ENCODE assay signal across 9 mouse cellular contexts in the genomic region with DNA sequence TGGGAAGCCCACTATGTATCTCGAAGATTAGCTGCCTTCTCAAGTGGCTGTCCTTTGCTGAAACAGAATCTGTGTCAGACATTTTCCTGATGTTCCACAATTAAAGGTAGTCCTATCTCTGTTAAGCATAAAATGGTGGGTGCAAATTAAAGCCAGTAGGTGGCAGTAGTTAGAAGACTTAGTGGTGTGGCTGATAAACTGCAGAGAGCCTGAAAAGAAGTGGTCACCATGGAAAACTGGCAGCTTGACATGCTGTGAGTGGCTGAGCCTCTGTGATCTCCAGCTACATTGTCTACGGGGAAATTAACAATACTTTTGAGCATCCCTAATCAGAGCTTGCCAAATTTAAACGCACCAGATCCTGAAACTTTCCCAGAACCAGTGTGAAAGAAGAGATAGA. TPM values are rescaled to one million over a fixed set of nuclear protein-coding genes. Genes with fewer than 3 reads are reported as not detected.
DNase-seq lines count a peak whose midpoint lies in the region; ATAC-seq and TF ChIP-seq lines count a peak whose summit lies in the region.
"Not testable (repeated sequence)": the region's sequence is repeated elsewhere in the genome, so short reads cannot be mapped to it uniquely, and the experiment has no call there.
"Had no signal": no experiment of that assay in that cellular context is flagged by ENCODE, and none has a peak within 500 bp of the region (broad histone marks: within the 10 kb centered on the region; RNA-seq: fewer than 3 reads in every experiment).

No protein-coding gene starts in this region.

- DNase-seq in Patski (ENCODE audit: low read depth, low spot score); hindbrain, embryonic 14.5 days (ENCODE audit: low spot score); lung, embryonic 14.5 days: not testable (repeated sequence)

- not testable (repeated sequence) for H3K9ac ChIP-seq in forebrain, embryonic 13.5 days; hindbrain, embryonic 14.5 days; lung, embryonic 14.5 days; midbrain, embryonic 15.5 days; neural tube, embryonic 14.5 days (replicated peaks; ENCODE audit: low read depth, low read length)

- TF ChIP-seq CTCF in Patski (IDR thresholded peaks at IDR 0.05); lung, embryonic 14.5 days (IDR thresholded peaks at IDR 0.05; ENCODE audit: low read depth): not testable (repeated sequence)

- not testable (repeated sequence) for H3K36me3 ChIP-seq in forebrain, embryonic 13.5 days (ENCODE audit: poor library complexity, severe bottlenecking); hindbrain, embryonic 14.5 days (replicated peaks; ENCODE audit: control insufficient read depth, insufficient read depth); lung, embryonic 14.5 days (ENCODE audit: insufficient read depth); midbrain, embryonic 15.5 days (replicated peaks); neural tube, embryonic 14.5 days (ENCODE audit: control insufficient read depth, insufficient read depth, low read length)

- not testable (repeated sequence) for H3K9me3 ChIP-seq in forebrain, embryonic 13.5 days (replicated peaks); hindbrain, embryonic 14.5 days (ENCODE audit: control insufficient read depth, low read length); lung, embryonic 14.5 days (ENCODE audit: low read depth, low read length); midbrain, embryonic 15.5 days; neural tube, embryonic 14.5 days (ENCODE audit: control insufficient read depth, low read length)

- not testable (repeated sequence) for H3K27me3 ChIP-seq in Patski; forebrain, embryonic 13.5 days; hindbrain, embryonic 14.5 days (ENCODE audit: control insufficient read depth, insufficient read depth, low read length); lung, embryonic 14.5 days (ENCODE audit: insufficient read depth, low read length); midbrain, embryonic 15.5 days (replicated peaks); neural tube, embryonic 14.5 days (ENCODE audit: control insufficient read depth, insufficient read depth, low read length)

- H3K4me1 ChIP-seq in forebrain, embryonic 13.5 days; hindbrain, embryonic 14.5 days (replicated peaks; ENCODE audit: control insufficient read depth, insufficient read depth, low read length); lung, embryonic 14.5 days (ENCODE audit: insufficient read depth); midbrain, embryonic 15.5 days; neural tube, embryonic 14.5 days (ENCODE audit: control insufficient read depth, insufficient read depth, low read length): not testable (repeated sequence)

- not testable (repeated sequence) for H3K27ac ChIP-seq in forebrain, embryonic 13.5 days; hindbrain, embryonic 14.5 days; lung, embryonic 14.5 days (ENCODE audit: low read depth); midbrain, embryonic 15.5 days; neural tube, embryonic 14.5 days (ENCODE audit: low read depth, low read length)

- CTCF ChIA-PET in Patski (lab: Charles Lee): not testable (repeated sequence)

- WGBS in forebrain, embryonic 13.5 days: no CpG with 5 or more reads among the region's 3 CpGs
- no CpG with 5 or more reads among the region's 3 CpGs for WGBS in hindbrain, embryonic 14.5 days
- no CpG with 5 or more reads among the region's 3 CpGs for WGBS in lung, embryonic 14.5 days
- WGBS in midbrain, embryonic 15.5 days: no CpG with 5 or more reads among the region's 3 CpGs
- WGBS in neural tube, embryonic 14.5 days: no CpG with 5 or more reads among the region's 3 CpGs

- not testable (repeated sequence) for H3K4me3 ChIP-seq in forebrain, embryonic 13.5 days; hindbrain, embryonic 14.5 days (replicated peaks; ENCODE audit: low read length); lung, embryonic 14.5 days (ENCODE audit: low read depth, low read length); midbrain, embryonic 15.5 days; neural tube, embryonic 14.5 days (ENCODE audit: low read depth, low read length)

- ATAC-seq in Patski: peak; percentile 65
- ATAC-seq in forebrain, embryonic 13.5 days: peak; percentile 53; the same call in 1 of the 2 replicates
- peak; percentile 83 for ATAC-seq in frontal cortex, adult (ENCODE audit: low TSS enrichment)
- peak; percentile 46; the same call in 1 of the 2 replicates for ATAC-seq in hindbrain, embryonic 14.5 days (ENCODE audit: low FRiP score)
- ATAC-seq in lung, embryonic 14.5 days (ENCODE audit: insufficient read depth): 0 out of 2 replicates have a peak, but pooled peaks have one; percentile 38
- peak; percentile 81 for ATAC-seq in megakaryocyte-erythroid progenitor cell, adult 5-6 weeks (replicated peaks; ENCODE audit: low FRiP score, low TSS enrichment, poor library complexity, severe bottlenecking)
- ATAC-seq in midbrain, embryonic 15.5 days (replicated peaks): peak; percentile 48; the same call in 1 of the 2 replicates
- ATAC-seq in neural tube, embryonic 14.5 days (ENCODE audit: low read depth): 0 out of 2 replicates have a peak, but pooled peaks have one; percentile 34

- in situ Hi-C loops in Patski (cut with MboI; ENCODE audit: low pct_unique_long_range_greater_than_20kb): not testable (repeated sequence)

- not testable (repeated sequence) for H3K4me2 ChIP-seq in forebrain, embryonic 13.5 days; hindbrain, embryonic 14.5 days (replicated peaks); lung, embryonic 14.5 days; midbrain, embryonic 15.5 days; neural tube, embryonic 14.5 days (ENCODE audit: low read depth, low read length)

- POLR2A ChIA-PET in Patski (lab: Charles Lee): not testable (repeated sequence)

RNA-seq across cellular contexts. Expression of a gene that starts 50.0 kb away (rescaled TPM):
- 0.41 TPM for polyA plus RNA-seq in Patski (2021)
- polyA plus RNA-seq in forebrain, embryonic 13.5 days (2015; fragmentation: Nextera tagmentation; extraction: Ambion mirVana): 8.4 and 8.7 TPM in 2 replicates
- polyA plus RNA-seq in hindbrain, embryonic 14.5 days (2014; fragmentation: Nextera tagmentation; extraction: Ambion mirVana): 6.9 and 7.5 TPM in 2 replicates
- polyA plus RNA-seq in lung, embryonic 14.5 days (2014; fragmentation: Nextera tagmentation; extraction: Ambion mirVana): 4.5 and 5.4 TPM in 2 replicates
- total RNA-seq in megakaryocyte-erythroid progenitor cell, adult 5-6 weeks (2014; fragmentation: Nextera tagmentation): not detected in 2 replicates
- not detected in 2 replicates for total RNA-seq in megakaryocyte-erythroid progenitor cell, adult 5-6 weeks (2017)
- polyA plus RNA-seq in midbrain, embryonic 15.5 days (2015; fragmentation: Nextera tagmentation; extraction: Ambion mirVana): 11.1 and 13.6 TPM in 2 replicates
- polyA plus RNA-seq in neural tube, embryonic 14.5 days (2014; fragmentation: Nextera tagmentation; extraction: Ambion mirVana): 6.3 and 6.9 TPM in 2 replicates
- polyA plus RNA-seq: erythroblast, embryonic 14.5 days had no signal
